Mouse (Mus musculus) T-helper 17 cell (primary cell): ENCODE measurements around the gene Rab11fip5.

Experiments
- in situ Hi-C, 2 experiments: fragments of 300-600 bp; cut with MboI, MseI; formaldehyde crosslinking; loops; 1 replicate in 1 of 2; 2 replicates in 1 of 2; pipeline ENCODE4 v1.15.1; 2025; ENCODE audit warnings: high pct_unique_total_duplicates in 2 of 2

The Rab11fip5 gene

GRCm38 (mm10) chr6:85373951-85374733 lies at the start of gene Rab11fip5:
Gene Rab11fip5, minus strand, starts transcription at chr6:85374634.
- in situ Hi-C loops = no loop called here

DNA sequence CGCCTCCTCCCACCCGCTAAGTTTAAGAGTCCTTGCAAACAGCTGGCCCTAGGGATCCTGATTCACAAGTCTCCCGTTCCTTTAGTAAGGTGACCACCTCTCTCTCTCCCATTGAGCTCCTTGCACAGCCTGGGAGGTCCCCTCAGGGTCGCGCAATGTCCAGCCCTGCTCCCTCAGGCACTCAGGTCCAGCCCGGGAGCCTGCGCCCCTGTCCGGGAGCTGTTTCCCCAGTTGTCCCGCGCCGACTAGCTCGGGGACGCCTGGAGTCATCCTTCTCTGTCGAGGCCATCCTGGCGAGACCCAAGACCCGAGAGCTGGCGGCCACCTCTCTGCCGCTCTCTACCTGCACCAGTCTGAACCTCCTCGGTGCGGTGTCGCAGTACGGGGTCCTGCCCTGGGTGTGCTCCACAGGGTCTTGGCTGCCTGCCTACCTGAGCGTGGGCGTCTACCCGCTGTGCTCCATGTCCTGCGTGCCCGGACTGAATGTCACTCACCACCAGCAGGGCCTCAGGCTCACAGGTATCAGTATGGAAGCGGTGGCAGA lies 49.5 kb upstream of the Rab11fip5 start, which contains the start of gene Noto:
Gene Noto, plus strand, starts transcription at position 51 of the 544 bp plus-strand sequence.
- in situ Hi-C loops = no loop called here

DNA sequence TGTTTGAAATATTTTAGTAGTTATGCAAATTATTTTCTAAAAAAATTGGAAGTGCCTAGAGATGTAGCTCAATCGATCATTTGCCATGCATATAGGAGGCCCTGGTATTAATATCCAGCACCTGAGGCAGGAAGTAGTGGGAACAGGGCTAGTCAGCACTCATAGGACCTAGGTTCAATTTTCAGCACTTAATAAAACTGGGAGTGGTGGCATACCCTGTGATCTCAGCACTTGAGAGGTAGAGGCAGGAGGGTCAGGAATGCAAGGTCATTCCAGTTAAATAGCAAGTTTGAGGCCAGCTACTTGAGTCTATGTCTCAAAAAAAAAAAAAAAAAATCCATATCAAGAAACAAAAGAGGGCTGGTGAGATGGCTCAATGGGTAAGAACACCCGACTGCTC lies 44.7 kb upstream of the Rab11fip5 start:
- in situ Hi-C loops = no loop called here

DNA sequence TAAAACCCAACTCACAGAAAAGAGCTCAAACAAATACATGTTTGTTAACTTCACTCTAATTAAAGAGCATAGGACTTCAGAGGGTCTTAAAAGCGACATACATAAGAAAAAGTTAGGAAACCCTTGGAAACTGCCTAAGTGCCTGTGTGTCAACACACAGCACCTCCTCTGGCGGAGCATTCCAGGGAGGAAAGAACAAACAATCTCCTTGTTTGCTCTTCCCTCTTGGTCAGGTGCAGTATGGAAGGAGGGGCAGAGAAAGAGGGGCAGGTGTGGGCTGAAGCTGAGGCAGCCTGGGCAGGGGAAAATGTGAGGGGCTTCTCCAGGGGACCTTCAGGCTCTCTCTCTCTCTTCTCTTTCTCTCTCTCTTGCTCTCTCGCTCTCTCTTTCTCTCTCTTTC lies 41.4 kb upstream of the Rab11fip5 start:
- in situ Hi-C loops = no loop called here

DNA sequence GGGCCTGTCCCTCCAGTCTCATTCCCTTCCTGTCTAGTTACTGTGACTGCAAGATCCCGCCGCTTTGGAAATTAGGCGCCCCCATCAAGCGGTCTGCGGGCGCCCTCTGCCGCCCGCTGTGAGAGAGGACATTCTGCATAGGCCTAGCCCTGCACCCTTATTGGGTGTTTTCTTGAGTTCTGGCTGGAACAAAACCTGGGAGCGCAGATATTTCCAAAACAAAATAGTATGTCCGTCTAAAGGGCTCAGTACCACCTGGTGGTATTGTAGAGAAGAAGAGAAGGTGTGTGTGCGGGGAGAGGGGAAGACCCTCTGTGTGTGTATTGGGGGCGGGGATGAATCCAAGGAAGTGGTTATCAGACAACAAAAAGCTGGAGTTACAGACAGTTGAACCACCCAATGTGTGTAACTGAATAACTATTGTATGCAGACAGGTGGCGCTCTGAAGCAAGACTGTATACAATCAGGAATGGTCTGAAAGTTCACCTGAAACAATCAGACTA lies 36.4 kb upstream of the Rab11fip5 start:
- in situ Hi-C loops = no loop called here

DNA sequence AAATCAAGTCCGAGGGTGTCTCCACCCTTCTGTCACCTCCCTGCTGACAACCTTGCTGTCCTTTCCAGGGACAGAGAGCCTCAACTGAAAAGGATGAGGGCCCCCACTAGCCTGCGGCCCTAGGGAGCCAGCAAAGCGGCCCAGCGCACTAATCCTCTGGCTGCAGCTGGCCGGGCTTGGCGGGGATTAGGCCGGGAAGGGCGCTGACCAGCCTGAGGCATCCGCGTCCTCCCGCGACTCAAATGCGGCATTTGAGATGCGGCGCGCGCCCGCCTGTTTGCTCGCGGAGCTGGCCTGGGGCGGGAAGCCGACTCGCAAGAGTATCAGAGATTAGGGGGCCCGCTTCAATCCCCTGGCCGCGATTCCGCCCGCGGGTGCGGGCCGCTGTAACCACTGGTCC lies 34.6 kb upstream of the Rab11fip5 start:
- in situ Hi-C loops = loop anchor here in 1 of 2 experiments (5.0 to 10.0 kb wide), 2 partner anchors 262 to 874 kb away; no protein-coding TSS in a partner anchor

- in situ Hi-C loops = loop anchor here in 1 of 2 experiments (10.0 kb wide), 1 partner anchor 868 kb away; no protein-coding TSS in a partner anchor
These were observed 28.6 kb upstream of the Rab11fip5 start for GRCm38 (mm10) chr6:85403039-85403438.

GRCm38 (mm10) chr6:85402613-85403012 lies 28.2 kb upstream of the Rab11fip5 start:
- in situ Hi-C loops = loop anchor here in 1 of 2 experiments (10.0 kb wide), 1 partner anchor 868 kb away; no protein-coding TSS in a partner anchor

DNA sequence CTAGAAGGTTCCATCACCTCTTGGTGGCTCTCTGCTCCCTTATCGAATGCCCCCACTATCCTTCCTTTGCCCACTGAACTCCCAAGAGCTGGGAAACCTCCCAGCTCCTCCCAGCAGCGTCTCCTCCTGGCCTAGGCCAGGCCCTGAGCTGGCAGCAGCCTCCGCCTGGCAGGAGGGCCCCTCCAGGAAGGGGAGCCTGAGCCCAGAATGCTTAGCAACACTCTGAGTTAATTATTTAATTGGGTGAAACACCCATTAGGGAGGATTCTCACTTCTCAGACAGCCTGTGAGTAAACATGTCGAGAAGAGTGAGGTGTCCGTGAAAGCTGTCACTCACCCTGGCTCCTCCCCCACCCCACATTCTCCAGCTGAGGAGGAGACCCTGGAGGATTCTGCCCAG lies 25.3 kb upstream of the Rab11fip5 start:
- in situ Hi-C loops = loop anchor here in 1 of 2 experiments (10.0 kb wide), 1 partner anchor 865 kb away; no protein-coding TSS in a partner anchor

DNA sequence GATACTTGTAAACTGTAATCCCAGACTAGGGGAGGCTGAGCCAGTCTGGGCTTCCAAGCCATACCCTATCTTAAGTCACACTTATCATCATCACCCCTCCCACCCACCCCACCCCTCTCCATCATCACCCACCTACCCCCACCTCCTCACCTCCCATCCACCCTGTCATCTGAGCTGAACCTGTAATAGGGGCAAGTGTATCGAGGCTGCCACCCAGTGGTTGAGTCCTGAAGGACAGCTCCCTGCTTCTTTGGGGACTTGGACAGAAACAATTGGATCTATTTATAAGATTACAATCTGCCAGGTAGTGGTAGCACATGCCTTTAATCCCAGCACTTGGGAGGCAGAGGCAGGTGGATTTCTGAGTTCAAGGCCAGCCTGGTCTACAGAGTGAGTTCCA lies 22.7 kb upstream of the Rab11fip5 start:
- in situ Hi-C loops = no loop called here

GRCm38 (mm10) chr6:85395360-85395759 lies 20.9 kb upstream of the Rab11fip5 start:
- in situ Hi-C loops = no loop called here

DNA sequence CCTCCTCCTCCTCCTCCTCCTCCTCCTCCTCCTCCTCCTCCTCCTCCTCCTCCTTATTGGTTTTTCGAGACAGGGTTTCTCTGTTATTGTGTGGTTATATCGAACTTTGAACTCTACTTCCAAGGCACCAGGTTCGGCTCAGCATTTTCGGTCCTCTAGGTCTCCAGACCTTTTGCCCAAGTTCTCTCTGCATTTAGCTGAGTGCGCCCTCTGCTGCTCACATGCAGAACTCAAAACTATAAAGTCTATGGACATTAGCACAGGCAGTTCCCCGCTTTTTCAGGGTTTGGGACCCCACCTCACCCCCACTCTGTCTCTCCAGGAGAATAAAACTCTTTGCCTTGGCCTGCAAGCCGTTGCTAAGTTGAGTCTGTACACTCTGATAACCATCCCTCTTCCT lies 17.4 kb upstream of the Rab11fip5 start:
- in situ Hi-C loops = no loop called here

DNA sequence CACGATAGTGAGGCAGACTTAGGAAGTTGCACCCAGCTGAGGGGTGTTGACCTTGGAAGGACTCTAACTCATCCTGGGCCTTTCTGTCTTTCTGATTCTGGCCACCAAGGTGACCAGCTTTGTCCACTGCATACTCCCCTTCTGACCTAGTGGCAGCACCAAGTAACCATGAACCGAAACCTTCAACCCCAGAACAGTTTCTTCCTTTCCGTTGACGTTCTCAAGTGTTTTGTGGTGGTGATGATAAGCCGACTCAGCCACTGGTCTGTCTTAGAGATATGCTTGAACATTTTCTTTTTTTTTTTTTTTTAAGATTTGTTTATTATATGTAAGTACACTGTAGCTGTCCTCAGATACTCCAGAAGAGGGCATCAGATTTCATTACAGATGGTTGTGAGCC lies 14.2 kb upstream of the Rab11fip5 start:
- in situ Hi-C loops = loop anchor here (5.0 kb wide), 1 partner anchor 41 kb away; no protein-coding TSS in a partner anchor

- in situ Hi-C loops = no loop called here
These were observed 8.4 kb upstream of the Rab11fip5 start for GRCm38 (mm10) chr6:85382791-85383190.

GRCm38 (mm10) chr6:85381648-85382020 lies 7.2 kb upstream of the Rab11fip5 start:
- in situ Hi-C loops = no loop called here

- in situ Hi-C loops = no loop called here
These were observed 6.6 kb upstream of the Rab11fip5 start for GRCm38 (mm10) chr6:85380901-85381647.

DNA sequence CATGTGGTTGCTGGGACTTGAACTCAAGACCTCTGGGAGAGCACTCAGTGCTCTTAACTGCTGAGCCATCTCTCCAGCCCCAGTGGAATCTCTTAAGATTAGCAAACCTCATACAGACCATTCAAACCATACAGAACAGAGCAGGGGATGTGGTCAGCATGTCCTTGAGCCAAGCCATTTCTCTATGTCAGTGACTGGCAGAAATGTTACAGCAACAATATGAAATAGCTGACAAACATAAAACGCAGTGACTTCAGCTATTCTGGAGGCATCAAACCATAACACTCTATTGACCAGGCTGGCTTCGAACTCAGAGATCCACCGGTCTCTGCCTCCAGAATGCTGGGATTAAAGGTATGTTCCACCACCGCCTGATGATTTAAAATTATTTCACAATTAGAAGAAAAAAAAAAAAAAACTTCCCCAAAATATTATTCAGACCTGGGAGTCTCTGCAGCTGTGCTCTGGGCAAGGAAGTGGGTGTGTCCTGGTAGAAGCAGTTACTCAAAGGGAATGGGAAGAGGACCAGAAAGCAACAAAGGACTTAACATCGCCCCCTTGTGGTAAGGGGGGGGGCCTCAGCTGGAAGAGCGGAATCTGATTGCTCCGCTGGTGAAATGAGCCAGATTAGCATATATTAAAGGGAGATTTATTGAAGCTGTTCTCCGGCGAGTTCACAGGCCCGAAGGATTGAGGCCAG lies 5.9 kb upstream of the Rab11fip5 start:
- in situ Hi-C loops = no loop called here

GRCm38 (mm10) chr6:85378629-85379028 lies 4.2 kb upstream of the Rab11fip5 start:
- in situ Hi-C loops = no loop called here

GRCm38 (mm10) chr6:85377876-85378275 lies 3.4 kb upstream of the Rab11fip5 start:
- in situ Hi-C loops = no loop called here

DNA sequence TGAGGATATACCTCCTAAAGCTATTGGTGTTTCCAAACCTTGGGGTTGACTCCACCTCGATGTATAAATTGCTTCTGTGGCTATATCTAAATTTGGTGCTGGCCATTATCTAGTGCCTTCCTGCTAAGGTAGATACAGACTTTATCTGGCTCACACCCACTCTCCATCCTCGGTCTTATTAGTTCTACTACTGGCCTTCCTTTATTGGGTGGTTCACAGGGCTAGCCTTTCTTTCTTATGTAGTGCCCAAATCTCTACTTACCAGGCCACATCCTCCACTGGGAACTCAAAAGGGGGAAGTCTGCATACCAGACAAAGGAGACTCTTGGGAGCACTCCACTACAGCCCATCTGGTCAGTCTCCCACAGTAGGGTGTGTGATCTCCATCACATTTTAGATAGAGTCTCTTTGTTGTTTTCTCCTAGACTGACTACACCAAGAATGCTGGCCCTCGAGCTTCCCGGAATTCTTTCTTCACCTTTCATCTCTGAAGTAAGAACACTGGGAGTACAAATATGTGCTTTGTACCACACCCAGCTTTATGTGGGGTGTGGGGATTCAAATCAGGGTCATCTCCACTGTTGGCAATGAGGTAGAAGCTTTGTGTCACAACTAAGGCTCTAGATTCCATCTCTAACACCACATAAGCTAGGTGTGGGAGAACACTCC lies 2.8 kb upstream of the Rab11fip5 start:
- in situ Hi-C loops = no loop called here

- in situ Hi-C loops = no loop called here
These were observed 290 bp upstream of the Rab11fip5 start for GRCm38 (mm10) chr6:85374734-85375114.
